Mouse (Mus musculus) heart, adult 8-10 months (tissue): ENCODE results near the gene Paqr4. TPM values are rescaled to one million over a fixed set of nuclear protein-coding genes. Genes with fewer than 3 reads are reported as not detected.
"Not testable (repeated sequence)": the region's sequence is repeated elsewhere in the genome, so short reads cannot be mapped to it uniquely, and the experiment has no call there.

Experiments used
- DNase-seq: peaks from one replicate; pipeline ENCODE4 v3.0.0; 2022; ENCODE audit warnings: low spot score
- total RNA-seq, 4 experiments: library from RNA; stranded (reverse); gene quantifications; 2 replicates each; pipeline ENCODE4 v1.2.4; 2022

The Paqr4 gene
- total RNA-seq, result 10 to 100 TPM; 22.4 to 29.0 (median 26.4) TPM

DNA sequence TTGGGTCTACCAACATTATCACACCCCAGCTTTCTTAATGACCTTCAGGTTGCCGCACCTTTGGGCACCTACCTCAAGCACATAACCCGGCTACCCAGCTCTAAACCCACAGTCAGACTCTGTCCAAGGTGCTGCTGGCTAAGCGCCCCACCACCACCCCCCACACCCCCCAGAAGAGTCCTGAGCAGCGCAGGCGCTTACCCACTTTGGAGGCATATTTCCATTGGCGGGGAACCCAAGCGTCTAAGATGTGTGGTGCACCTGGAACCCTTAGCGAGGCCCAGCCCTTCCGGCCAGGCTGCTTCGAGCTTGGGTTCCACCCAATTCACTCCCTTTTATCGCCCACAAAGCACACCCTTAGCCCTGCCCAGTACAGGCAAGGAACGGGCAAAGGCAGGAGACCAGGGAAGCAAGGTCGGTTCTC lies at the start of gene Paqr4:
Gene Paqr4 (minus strand): TSS at position 270 of the 424 bp plus-strand sequence.
- no peak for DNase-seq

GRCm38 (mm10) chr17:23789749-23790268 lies 49.1 kb upstream of the Paqr4 start:
- DNase-seq, result no peak

DNA sequence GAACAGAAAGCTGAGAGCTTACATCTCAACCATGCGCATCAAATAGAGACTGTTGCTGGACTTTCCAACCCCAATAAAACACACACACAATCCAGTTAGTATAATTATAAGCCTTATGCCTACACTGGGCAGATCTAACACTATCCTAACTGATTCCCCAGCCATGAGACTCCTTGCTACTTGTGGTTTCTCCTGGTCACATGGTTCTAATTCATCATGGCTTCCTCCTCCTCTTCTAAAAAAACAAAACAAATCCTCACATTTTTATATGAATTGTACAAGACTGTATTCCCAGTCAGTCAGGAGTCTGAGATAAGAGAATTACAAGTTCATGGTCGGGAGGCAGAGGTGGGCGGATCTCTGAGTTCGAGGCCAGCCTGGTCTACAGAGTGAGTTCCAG lies 48.3 kb upstream of the Paqr4 start:
- DNase-seq, result no peak

GRCm38 (mm10) chr17:23786510-23786931 lies 45.9 kb upstream of the Paqr4 start:
- no peak for DNase-seq

- DNase-seq, result peak; percentile 46
Measured at GRCm38 (mm10) chr17:23785561-23786471, 45.1 kb upstream of the Paqr4 start, which contains the start of gene Flywch2. Flywch2 (minus strand) TSS chr17:23786081.

DNA sequence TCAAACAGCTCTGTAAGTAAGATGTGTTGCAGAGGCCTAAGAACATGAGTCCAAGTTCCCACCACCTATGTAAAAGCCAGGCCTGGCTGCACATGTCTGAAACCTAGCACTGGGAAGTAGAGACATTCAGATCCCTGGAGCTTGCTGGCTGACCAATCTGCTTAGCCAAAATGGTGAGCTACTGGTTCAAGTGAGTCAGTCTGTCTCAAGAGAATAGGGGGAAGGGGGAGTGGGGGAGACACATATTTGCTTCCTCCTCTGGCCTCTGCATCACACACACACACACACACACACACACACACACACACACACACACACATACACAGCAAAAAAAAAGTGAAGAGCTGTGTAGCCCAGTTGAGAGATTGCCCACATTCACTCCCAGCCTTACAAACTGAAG lies 42.7 kb upstream of the Paqr4 start:
- DNase-seq, result no peak

- DNase-seq, result no peak
Measured at GRCm38 (mm10) chr17:23778447-23778846, 37.8 kb upstream of the Paqr4 start.

- no peak for DNase-seq
Measured at GRCm38 (mm10) chr17:23777141-23777540, 36.5 kb upstream of the Paqr4 start.

DNA sequence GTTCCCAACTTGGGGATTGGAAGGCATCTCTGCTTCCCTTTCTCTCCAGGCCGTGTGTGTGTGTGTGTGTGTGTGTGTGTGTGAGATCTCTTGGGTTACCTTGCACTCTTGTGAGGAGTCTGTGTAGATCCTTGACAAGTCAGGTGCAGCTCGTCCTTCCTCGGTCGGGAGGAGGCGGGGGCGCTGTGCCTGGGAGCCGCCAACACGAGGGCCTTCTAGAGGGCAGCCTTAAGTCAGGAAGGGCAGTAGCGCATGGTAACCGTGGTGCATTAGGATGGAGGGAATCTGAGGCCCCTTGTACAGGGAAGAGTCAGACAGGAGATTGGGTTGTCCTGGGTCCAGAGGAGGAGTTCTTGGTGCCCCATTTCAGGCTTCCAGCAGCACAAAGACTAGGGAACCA lies 35.5 kb upstream of the Paqr4 start:
- no peak for DNase-seq

DNA sequence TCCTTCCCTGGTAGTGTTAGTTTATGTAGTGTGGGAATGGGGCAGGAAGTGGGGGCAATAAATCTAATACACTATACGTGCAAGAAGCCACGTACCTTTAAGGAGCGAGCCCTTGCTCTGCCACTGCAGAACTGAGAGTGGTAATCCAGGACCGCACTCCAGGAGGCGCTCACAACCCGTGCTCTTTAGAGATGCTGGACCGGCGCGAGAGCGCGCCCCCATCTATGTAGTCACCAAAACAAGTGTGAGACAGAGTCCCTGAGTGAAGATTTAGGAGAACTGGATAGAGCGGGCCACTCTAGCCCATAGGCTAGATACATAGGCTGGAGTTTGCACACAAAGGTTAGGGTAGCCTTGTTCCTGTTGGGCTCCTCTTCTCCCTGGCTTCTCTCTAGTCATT lies 33.4 kb upstream of the Paqr4 start:
- peak; percentile 78 for DNase-seq

DNA sequence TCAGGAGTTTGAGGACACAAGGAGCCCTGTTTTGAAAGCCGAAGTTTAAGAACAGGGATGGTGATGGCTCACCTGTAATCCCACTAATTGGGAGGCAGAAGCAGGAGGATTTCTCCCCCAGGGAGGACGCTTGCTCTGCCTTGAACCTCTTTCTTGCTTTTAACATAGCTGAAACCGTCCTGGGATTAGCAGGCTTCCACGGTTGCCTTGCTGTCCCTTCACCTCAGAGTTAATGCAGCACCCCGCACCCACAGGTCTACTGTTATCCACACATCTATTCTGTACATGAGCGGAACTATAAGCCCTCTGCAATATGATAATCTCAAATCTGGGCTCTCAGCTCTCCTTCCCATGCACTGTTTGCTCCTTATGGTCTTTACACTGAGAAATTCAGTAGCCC lies 33.0 kb upstream of the Paqr4 start:
- DNase-seq, result no peak

DNA sequence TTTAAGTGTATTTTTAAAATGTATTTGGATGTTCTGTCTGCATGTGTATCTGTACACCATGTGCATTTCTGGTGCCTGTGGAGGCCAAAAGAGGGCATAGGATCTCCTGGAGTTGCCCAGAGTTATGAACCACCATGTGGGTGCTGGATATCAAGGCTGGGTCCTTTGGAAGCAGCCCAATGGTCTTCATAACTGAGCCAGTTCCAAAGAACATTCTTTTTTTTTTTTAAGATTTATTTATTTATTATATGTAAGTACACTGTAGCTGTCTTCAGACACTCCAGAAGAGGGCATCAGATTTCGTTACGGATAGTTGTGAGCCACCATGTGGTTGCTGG lies 31.5 kb upstream of the Paqr4 start:
- not testable (repeated sequence) for DNase-seq

DNA sequence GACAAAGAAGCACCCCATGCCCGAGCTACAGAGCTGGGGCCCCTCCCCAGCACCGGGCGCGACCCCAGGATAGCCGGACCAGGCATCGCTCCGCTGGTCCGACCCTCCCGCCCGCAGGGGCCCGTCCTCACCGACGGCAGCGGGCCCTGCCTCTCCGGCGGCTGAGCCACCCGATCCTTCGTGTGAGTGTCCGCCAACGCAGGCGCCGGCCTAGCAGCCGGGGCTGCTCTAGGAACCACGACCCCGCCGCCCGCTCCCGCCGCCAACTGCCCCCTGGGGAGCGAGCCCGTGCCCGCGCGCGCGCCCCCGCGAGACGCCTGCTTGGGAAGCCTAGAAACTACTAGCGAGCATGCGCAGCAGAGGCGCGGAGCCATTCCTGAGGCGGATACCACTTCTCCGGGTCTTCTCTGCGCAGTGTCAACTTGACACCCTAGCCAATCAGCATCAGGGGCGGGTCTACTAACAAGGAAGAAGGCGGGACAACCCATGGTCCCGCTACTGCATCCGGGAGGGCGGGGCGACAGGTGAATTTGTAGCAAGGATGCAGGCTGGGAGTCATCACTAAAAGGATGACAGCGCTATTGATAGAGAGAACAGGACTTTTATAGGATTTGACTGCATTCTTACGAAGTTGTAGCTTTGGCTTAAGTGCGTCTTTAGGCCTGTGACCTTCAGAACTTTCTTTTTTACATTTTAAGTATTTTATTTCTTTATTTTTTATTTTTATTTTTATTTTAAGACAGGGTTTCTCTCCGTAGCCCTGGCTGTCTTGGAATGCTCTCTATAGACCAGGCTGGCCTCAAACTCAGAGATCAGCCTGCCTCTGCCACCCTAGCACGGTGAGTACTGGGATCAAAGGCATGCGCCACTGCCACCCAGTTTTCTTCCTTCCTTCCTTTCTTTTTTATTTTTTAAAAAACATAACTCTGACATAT lies 30.9 kb upstream of the Paqr4 start, which contains the start of gene Flywch1:
Gene Flywch1 (minus strand): TSS at position 319 of the 935 bp plus-strand sequence.
- peak; percentile 99 for DNase-seq

DNA sequence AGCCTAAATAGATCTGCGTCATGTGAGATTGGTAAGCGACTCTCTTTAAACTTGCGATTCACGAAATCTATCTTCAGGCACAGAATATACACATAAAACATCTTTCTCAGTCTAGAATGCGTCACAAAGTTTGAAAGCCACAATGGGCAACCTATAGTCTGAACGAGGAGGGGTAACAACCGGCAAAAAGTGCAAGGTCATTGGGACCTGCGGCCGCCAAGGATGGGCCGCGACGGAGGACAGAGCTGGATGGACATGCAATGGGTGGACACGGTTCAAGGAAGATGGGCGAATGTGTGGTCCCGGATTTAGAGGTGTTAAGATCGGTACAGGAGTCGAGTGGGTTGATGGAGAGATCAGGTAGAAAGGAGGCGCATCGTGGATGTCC lies 30.2 kb upstream of the Paqr4 start:
- DNase-seq, result no peak

- no peak for DNase-seq
Measured at GRCm38 (mm10) chr17:23770493-23770892, 29.8 kb upstream of the Paqr4 start.

DNA sequence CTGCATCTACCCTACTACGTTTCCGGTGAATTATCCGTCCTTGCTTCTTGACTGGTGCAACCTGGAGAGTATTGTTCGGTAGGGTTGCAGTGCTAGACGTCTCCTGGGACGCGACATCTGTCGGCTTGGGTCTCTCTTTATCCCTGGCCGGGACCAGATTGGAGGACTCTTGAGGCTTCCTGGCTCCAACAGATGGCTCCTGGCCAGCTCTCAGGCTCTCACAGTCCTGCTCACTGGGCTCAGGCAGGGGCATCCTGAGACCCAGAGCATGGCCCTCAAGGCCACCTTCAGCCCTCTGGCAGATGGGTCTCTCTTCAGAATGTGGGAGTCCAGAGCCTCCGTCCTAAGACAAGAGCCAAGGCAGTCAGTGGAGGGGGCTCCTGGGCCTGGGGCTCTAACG lies 22.3 kb upstream of the Paqr4 start:
- no peak for DNase-seq

DNA sequence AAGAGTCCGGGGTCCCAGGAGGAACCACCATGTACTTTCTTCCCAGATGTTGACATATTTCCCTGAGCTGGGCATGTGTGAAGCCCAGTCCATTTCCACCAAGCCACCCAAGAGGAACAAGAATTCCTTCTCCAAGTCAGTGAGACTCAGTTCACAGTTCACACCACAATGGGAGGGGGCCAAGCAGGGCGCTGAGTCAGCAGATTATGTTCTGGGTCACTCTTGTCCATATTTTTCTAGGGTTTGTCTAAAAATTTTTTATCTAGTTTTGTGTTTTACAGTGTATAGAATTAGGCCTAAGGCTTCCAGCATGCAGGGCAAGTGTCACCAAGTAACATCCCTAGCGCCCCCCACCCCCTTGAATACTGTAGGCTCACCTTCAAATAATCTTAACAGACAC lies 20.5 kb upstream of the Paqr4 start:
- no peak for DNase-seq

- DNase-seq, result no peak
Measured at GRCm38 (mm10) chr17:23760231-23760630, 19.6 kb upstream of the Paqr4 start.

- DNase-seq, result no peak
Measured at GRCm38 (mm10) chr17:23758801-23759200, 18.1 kb upstream of the Paqr4 start.

DNA sequence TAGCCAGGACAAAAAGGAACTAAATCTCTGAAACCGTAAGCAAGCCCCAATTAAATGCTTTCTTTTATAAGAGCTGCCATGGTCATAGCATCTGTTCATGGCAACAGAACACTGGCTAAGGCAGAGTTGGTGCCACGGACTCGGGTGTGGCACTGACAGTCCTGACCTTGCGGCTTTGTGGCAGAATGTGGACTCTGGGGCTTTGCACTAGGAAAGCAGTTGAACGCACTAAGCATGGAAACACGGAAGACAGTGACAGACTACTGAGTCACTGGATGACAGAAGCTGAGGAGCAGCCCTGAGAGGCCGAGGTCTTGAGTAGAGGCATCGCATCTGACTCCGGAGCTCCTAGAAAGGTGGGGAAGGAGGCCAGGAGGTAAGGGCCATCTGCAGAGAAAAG lies 16.9 kb upstream of the Paqr4 start:
- no peak for DNase-seq

- DNase-seq, result peak; percentile 34
Measured at GRCm38 (mm10) chr17:23755689-23756088, 15.0 kb upstream of the Paqr4 start.
